Mouse (Mus musculus): ENCODE results near the gene Selenoh.
"Not testable (repeated sequence)": the region's sequence is repeated elsewhere in the genome, so short reads cannot be mapped to it uniquely, and the experiment has no call there.

Selenoh gene

GRCm38 (mm10) chr2:84671535-84671934 is 965 bp upstream of the Selenoh start:
- DNase-seq (ENCODE audit: low spot score), result not testable (repeated sequence)

GRCm38 (mm10) chr2:84669828-84670568 is 572 bp downstream of the Selenoh start:
- DNase-seq (ENCODE audit: low spot score), result no peak

GRCm38 (mm10) chr2:84666081-84666480 is 4.5 kb downstream of the Selenoh start:
- no peak for DNase-seq (ENCODE audit: low spot score)

- no peak for DNase-seq (ENCODE audit: low spot score)
Observed at GRCm38 (mm10) chr2:84662866-84663265, 7.7 kb downstream of the Selenoh start.

GRCm38 (mm10) chr2:84660253-84660652 is 10.3 kb downstream of the Selenoh start:
- DNase-seq (ENCODE audit: low spot score), result no peak

GRCm38 (mm10) chr2:84658806-84659205 is 11.8 kb downstream of the Selenoh start, which contains the start of gene Btbd18:
Gene Btbd18 (plus strand): TSS chr2:84659079.
- no peak for DNase-seq (ENCODE audit: low spot score)

GRCm38 (mm10) chr2:84655864-84656263 is 14.7 kb downstream of the Selenoh start:
- no peak for DNase-seq (ENCODE audit: low spot score)

GRCm38 (mm10) chr2:84653354-84653753 is 17.2 kb downstream of the Selenoh start:
- no peak for DNase-seq (ENCODE audit: low spot score)

GRCm38 (mm10) chr2:84650464-84651195 is 19.9 kb downstream of the Selenoh start, which contains the start of gene Ctnnd1:
Gene Ctnnd1 (minus strand): TSS chr2:84650765.
- DNase-seq (ENCODE audit: low spot score), result peak; percentile 76

- DNase-seq (ENCODE audit: low spot score), result no peak
Observed at GRCm38 (mm10) chr2:84649674-84650073, 20.9 kb downstream of the Selenoh start.

GRCm38 (mm10) chr2:84648369-84648768 is 22.2 kb downstream of the Selenoh start:
- no peak for DNase-seq (ENCODE audit: low spot score)

- no peak for DNase-seq (ENCODE audit: low spot score)
Observed at GRCm38 (mm10) chr2:84647051-84647568, 23.5 kb downstream of the Selenoh start.

- DNase-seq (ENCODE audit: low spot score), result no peak
Observed at GRCm38 (mm10) chr2:84646138-84646537, 24.4 kb downstream of the Selenoh start.

- DNase-seq (ENCODE audit: low spot score), result no peak
Observed at GRCm38 (mm10) chr2:84640833-84641232, 29.7 kb downstream of the Selenoh start.

GRCm38 (mm10) chr2:84638428-84639220 is 31.9 kb downstream of the Selenoh start:
- no peak for DNase-seq (ENCODE audit: low spot score)

- DNase-seq (ENCODE audit: low spot score), result no peak
Observed at GRCm38 (mm10) chr2:84637452-84638165, 33.0 kb downstream of the Selenoh start.

GRCm38 (mm10) chr2:84636231-84636741 is 34.3 kb downstream of the Selenoh start:
- no peak for DNase-seq (ENCODE audit: low spot score)

GRCm38 (mm10) chr2:84635611-84636010 is 35.0 kb downstream of the Selenoh start:
- peak; percentile 87 for DNase-seq (ENCODE audit: low spot score)

- no peak for DNase-seq (ENCODE audit: low spot score)
Observed at GRCm38 (mm10) chr2:84634934-84635482, 35.6 kb downstream of the Selenoh start.

GRCm38 (mm10) chr2:84634006-84634405 is 36.6 kb downstream of the Selenoh start:
- no peak for DNase-seq (ENCODE audit: low spot score)

GRCm38 (mm10) chr2:84632999-84633398 is 37.6 kb downstream of the Selenoh start:
- DNase-seq (ENCODE audit: low spot score), result peak; percentile 36
